Mouse (Mus musculus) ES-E14 (cell line): Measurements from ENCODE around the gene Mtfp1. TPM values are rescaled to one million over a fixed set of nuclear protein-coding genes. Genes with fewer than 3 reads are reported as not detected.

Experiments used
- DNase-seq: peaks from one replicate; pipeline ENCODE4 v3.0.0-alpha.2; 2013; ENCODE audit warnings: low read depth, low spot score
- H3K27ac ChIP-seq: 2 replicates; pipeline ENCODE4 v1.5.1; 2012; ENCODE audit warnings: low read depth, mild to moderate bottlenecking, low read length, moderate library complexity, mixed read lengths; ENCODE audit not compliant: poor library complexity, insufficient read depth, severe bottlenecking
- H3K36me3 ChIP-seq: 2 replicates; pipeline ENCODE4 v1.6.1; 2012; ENCODE audit warnings: mild to moderate bottlenecking, low read length, moderate library complexity, mixed read lengths; ENCODE audit not compliant: control insufficient read depth, poor library complexity, insufficient read depth, severe bottlenecking
- H3K4me1 ChIP-seq, 2 experiments: fragments of 150-350 bp in 1 of 2; sonication (generic) in 1 of 2; 2 replicates each; pipeline ENCODE4 v1.6.1; 2012; ENCODE audit warnings: low read length in 2 of 2, mild to moderate bottlenecking in 1 of 2, mixed read lengths in 1 of 2; ENCODE audit not compliant: control insufficient read depth in 2 of 2, insufficient read depth in 2 of 2, poor library complexity in 1 of 2
- H3K4me3 ChIP-seq, 2 experiments: fragments of 150-350 bp in 1 of 2; sonication (generic) in 1 of 2; 2 replicates each; pipeline ENCODE4 v1.5.1; 2012; ENCODE audit warnings: low read length in 2 of 2, low read depth in 1 of 2, mild to moderate bottlenecking in 1 of 2, mixed read lengths in 1 of 2; ENCODE audit not compliant: insufficient read depth in 1 of 2, poor library complexity in 1 of 2, severe bottlenecking in 1 of 2
- H3K9ac ChIP-seq: 2 replicates; pipeline ENCODE4 v1.6.1; 2012; ENCODE audit warnings: low read depth, mild to moderate bottlenecking, low read length, mixed read lengths; ENCODE audit not compliant: poor library complexity, insufficient read depth, severe bottlenecking
- H3K9me3 ChIP-seq: fragments of 150-350 bp; sonication (generic); 2 replicates; pipeline ENCODE4 v1.6.1; 2012; ENCODE audit warnings: low read depth, mild to moderate bottlenecking, low read length; ENCODE audit not compliant: control insufficient read depth, insufficient read depth
- CHD2 ChIP-seq: IDR thresholded peaks from 2 replicates; pipeline ENCODE4 v1.6.1; 2014; ENCODE audit warnings: mild to moderate bottlenecking, low read depth, low read length, inconsistent platforms
- HCFC1 ChIP-seq: IDR thresholded peaks from 2 replicates; pipeline ENCODE4 v1.6.1; 2012; ENCODE audit warnings: low read length, inconsistent platforms, borderline replicate concordance; ENCODE audit not compliant: insufficient read depth
- MAFK ChIP-seq: IDR thresholded peaks from 2 replicates; pipeline ENCODE4 v1.6.1; 2014; ENCODE audit warnings: mild to moderate bottlenecking, low read depth, low read length, inconsistent platforms; ENCODE audit not compliant: insufficient read depth
- ZC3H11A ChIP-seq: IDR thresholded peaks from 2 replicates; pipeline ENCODE4 v1.6.1; 2012; ENCODE audit warnings: low read depth, mild to moderate bottlenecking, inconsistent platforms, low read length, borderline replicate concordance
- ZNF384 ChIP-seq: IDR thresholded peaks from 2 replicates; pipeline ENCODE4 v1.6.1; 2012; ENCODE audit warnings: low read depth, low read length, inconsistent platforms
- in situ Hi-C, 2 experiments: fragments of 600-800 bp; cut with MboI; formaldehyde crosslinking; loops; one replicate each; pipeline ENCODE4 v1.15.1; 2025; ENCODE audit warnings: low sequenced_read_pairs in 2 of 2, inconsistent platforms in 1 of 2; ENCODE audit not compliant: unreplicated experiment in 2 of 2
- total RNA-seq: library from RNA; depleted of rRNA; stranded (reverse); fragments of 300-350 nt; gene quantifications from 2 replicates; pipeline ENCODE4 v1.2.3, GENCODE M21; 2012

Mtfp1 gene
- total RNA-seq, 1 experiment: 12.7 TPM

- peak; percentile 62 for DNase-seq
- H3K27ac ChIP-seq: no peak overlapping the region
- H3K9ac ChIP-seq: no peak overlapping the region
- no peak overlapping the region for H3K4me3 ChIP-seq
- TF ChIP-seq CHD2 (no peak), ZNF384 (no peak), HCFC1 (no peak), MAFK (no peak), ZC3H11A (peak; percentile 77; the same call in 1 of the 2 replicates)
- H3K4me1 ChIP-seq: no peaks in the 10 kb centered on the region
- no peaks in the 10 kb centered on the region for H3K36me3 ChIP-seq
- no peaks in the 10 kb centered on the region for H3K9me3 ChIP-seq
- in situ Hi-C loops: loop anchor here in 1 of 2 experiments (5.0 kb wide), 1 partner anchor 76 kb away; no protein-coding TSS in a partner anchor
Measured at GRCm38 (mm10) chr11:4083316-4084078, 11.7 kb downstream of the Mtfp1 start.

GRCm38 (mm10) chr11:4080219-4080618 is 15.0 kb downstream of the Mtfp1 start:
- in situ Hi-C loops: loop anchor here in 1 of 2 experiments (5.0 kb wide), 1 partner anchor 73 kb away; no protein-coding TSS in a partner anchor
- peak; percentile 69 for DNase-seq

GRCm38 (mm10) chr11:4078267-4078933 is 16.8 kb downstream of the Mtfp1 start:
- H3K27ac ChIP-seq: no peak overlapping the region
- TF ChIP-seq CHD2 (no peak), HCFC1 (no peak), ZNF384 (no peak), ZC3H11A (no peak)
- no peaks in the 10 kb centered on the region for H3K36me3 ChIP-seq
- in situ Hi-C loops: no loop called here
- H3K4me1 ChIP-seq: no peaks in the 10 kb centered on the region
- H3K9me3 ChIP-seq: no peaks in the 10 kb centered on the region
- no peak overlapping the region for H3K9ac ChIP-seq
- no peak overlapping the region for H3K4me3 ChIP-seq
- DNase-seq: no peak

More at GRCm38 (mm10) chr11:4080219-4080618, 15.0 kb downstream of the Mtfp1 start:
- Histone ChIP-seq H3K27ac (no peak overlapping the region), H3K4me1 (no peaks in the 10 kb centered on the region), H3K9ac (no peak overlapping the region), H3K9me3 (no peaks in the 10 kb centered on the region), H3K4me3 (no peak overlapping the region), H3K36me3 (no peaks in the 10 kb centered on the region)
- TF ChIP-seq ZNF384: no peak
- TF ChIP-seq CHD2: no peak
- peak; percentile 78; the same call in 1 of the 2 replicates for TF ChIP-seq ZC3H11A

GRCm38 (mm10) chr11:4076633-4077032 is 18.6 kb downstream of the Mtfp1 start:
- in situ Hi-C loops: no loop called here
- Histone ChIP-seq H3K4me3 (no peak overlapping the region), H3K36me3 (no peaks in the 10 kb centered on the region), H3K9me3 (no peaks in the 10 kb centered on the region), H3K27ac (no peak overlapping the region), H3K9ac (no peak overlapping the region), H3K4me1 (no peaks in the 10 kb centered on the region)
- peak; percentile 46 for DNase-seq
- TF ChIP-seq ZC3H11A (no peak), CHD2 (no peak), MAFK (no peak), HCFC1 (no peak), ZNF384 (no peak)
